Mouse (Mus musculus) olfactory bulb, adult 2 months (tissue): Measurements from ENCODE around the gene Hjurp. TPM values are rescaled to one million over a fixed set of nuclear protein-coding genes. Genes with fewer than 3 reads are reported as not detected.

ENCODE experiments used
- H3K27ac ChIP-seq: fragments of 200-500 bp; 2 replicates; pipeline ENCODE4 v1.5.1; 2012; ENCODE audit warnings: low read depth, low read length; ENCODE audit not compliant: insufficient read depth
- H3K4me1 ChIP-seq: fragments of 200-500 bp; 2 replicates; pipeline ENCODE4 v1.6.1; 2012; ENCODE audit warnings: low read length; ENCODE audit not compliant: control insufficient read depth, insufficient read depth
- H3K4me3 ChIP-seq: fragments of 200-500 bp; 2 replicates; pipeline ENCODE4 v1.5.1; 2012; ENCODE audit warnings: mild to moderate bottlenecking, low read depth, low read length, moderate library complexity; ENCODE audit not compliant: insufficient read depth
- CTCF ChIP-seq: fragments of 200-500 bp; IDR thresholded peaks from 2 replicates; pipeline ENCODE4 v1.5.1; 2012; ENCODE audit warnings: low read depth, mild to moderate bottlenecking, low read length, moderate library complexity; ENCODE audit not compliant: insufficient read depth
- POLR2A ChIP-seq: fragments of 200-500 bp; IDR thresholded peaks from 2 replicates; pipeline ENCODE4 v1.6.1; 2012; ENCODE audit warnings: mild to moderate bottlenecking, low read depth, low read length, moderate library complexity; ENCODE audit not compliant: insufficient read depth
- WGBS: fragments of 180-500 bp; shearing (Covaris S2); methylation state at CpG from one replicate; pipeline ENCODE4 v1.1.7; 2018; 5-methylcytosine and 5-hydroxymethylcytosine counted together
- polyA plus RNA-seq: library from polyadenylated mRNA; stranded (reverse); fragments of >200 nt; gene quantifications from 2 replicates; pipeline ENCODE4 v1.2.4, GENCODE M21; 2012; ENCODE audit warnings: low replicate concordance; ENCODE audit not compliant: missing spikeins, insufficient read depth, insufficient read length

Hjurp gene
- polyA plus RNA-seq, 1 experiment = 157 TPM

DNA sequence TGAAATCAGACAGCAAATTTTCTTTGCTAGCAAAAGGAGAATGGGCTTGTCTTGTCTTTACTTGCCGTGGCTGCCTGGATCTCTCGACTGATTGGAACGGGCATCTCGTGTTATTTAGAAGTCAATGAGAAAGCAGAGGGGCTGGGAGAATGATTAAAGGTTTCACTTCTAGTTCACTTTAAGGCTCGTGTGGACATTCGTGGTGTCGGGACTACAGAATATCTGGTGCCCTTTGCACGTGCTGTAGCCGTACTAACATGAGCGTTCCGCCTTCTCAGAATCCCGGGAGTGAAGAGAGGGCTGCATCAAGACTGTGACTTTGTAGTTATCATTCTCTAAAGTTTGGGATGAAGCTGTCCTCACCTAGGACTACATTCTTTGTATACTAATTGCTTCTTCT lies 29.7 kb upstream of the Hjurp start:
- TF ChIP-seq POLR2A = no peak
- TF ChIP-seq CTCF = no peak
- Histone ChIP-seq H3K27ac (no peak overlapping the region), H3K4me3 (no peak overlapping the region), H3K4me1 (no peaks in the 10 kb centered on the region)
- WGBS = 65% methylated on average over 12 of the region's 12 CpGs

DNA sequence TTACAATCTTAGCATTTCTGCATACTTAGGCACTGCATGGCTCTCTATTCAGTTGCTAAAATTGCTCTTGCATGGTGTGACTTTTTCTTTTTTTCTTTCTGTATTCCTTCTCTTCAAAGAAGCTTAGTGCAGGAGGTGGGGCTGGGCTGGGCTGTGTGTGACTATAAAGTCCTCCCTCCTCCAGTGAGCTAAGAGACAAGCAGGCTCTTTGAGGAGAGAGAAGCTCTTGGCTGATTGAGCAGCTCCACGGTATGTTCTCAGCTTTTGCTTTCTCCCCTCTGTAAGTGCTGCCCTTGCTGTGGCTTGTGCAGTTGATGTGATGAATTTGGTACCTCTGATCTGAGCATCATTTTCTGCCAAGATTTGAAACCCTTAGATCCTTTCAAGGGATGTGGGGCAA lies 29.1 kb upstream of the Hjurp start:
- no peaks in the 10 kb centered on the region for H3K4me1 ChIP-seq
- no peak overlapping the region for H3K27ac ChIP-seq
- 56% methylated on average over 1 of the region's 1 CpGs for WGBS
- TF ChIP-seq CTCF (no peak), POLR2A (no peak)
- no peak overlapping the region for H3K4me3 ChIP-seq

DNA sequence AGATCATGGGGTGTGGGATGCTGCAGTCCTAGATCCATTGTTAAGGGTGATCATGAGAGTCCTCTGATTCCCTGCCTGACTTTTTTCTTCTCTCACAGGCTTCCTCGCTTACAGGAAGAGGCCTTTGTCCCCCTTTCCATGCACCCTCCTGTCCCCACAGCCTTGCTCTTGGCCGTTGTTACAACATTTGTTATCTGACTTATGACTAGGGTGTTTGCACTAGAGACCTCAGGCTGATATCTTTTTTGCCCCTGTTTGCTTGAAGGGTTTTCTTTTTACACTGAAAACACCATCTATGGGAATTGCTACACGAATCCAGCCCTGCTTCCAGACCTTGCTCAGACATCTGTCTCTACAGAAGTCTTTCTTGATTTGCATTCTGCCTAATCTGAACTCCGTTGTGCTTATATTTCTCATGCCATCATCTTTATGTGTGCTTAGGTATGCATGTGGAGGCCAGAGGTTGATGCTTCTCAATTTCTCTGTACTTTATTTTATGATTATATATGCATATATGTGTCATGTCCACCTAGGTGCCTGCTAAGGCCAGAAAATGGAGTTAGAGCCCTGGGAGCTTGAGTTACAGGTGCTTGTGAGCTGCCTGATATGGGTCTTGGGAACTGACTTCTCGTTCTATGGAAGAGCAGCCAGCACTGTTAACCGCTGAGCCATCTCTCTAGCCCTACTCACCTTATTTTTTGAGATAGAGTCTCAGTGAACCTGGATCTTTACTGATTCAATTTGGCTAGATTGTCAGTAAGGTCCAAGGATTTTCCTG lies 27.8 kb upstream of the Hjurp start:
- Histone ChIP-seq H3K4me1 (no peaks in the 10 kb centered on the region), H3K27ac (no peak overlapping the region), H3K4me3 (no peak overlapping the region)
- TF ChIP-seq POLR2A (no peak), CTCF (no peak)
- WGBS = 46% methylated on average over 6 of the region's 6 CpGs

DNA sequence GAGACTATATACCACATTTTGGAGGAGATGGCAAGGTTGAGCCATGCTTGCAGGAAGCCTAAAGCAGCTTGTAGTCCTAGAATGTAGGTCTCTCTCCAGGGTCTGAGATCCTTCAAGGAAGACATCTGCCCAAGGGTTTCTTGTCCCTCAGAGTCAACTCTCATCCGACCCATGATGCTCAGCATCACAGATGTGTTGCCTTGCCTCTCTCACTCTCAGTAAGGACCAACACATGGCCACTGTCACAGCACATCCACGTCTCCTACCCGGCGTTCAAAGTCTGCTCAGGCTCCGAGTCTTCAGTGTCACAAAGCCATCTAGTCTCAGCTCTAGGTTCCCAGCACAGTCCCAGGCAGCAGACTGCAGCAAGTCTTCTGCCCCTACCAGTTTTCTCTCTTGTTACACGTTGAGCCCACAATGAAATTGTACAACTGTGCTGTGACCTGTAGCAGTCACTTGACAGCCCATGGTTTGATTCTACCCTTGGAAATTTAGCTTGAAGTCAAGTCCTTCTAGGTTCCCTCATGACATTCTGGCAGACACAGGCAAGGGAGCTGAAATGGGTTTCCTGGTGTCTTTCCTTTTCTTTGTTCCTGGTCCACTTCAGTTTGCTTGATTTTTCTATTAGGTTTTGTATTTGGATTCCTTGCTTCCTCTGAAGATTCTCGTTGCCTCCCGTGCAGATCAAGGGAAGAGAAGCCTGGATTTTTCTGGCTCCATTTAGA lies 27.0 kb upstream of the Hjurp start:
- Histone ChIP-seq H3K27ac (no peak overlapping the region), H3K4me3 (no peak overlapping the region), H3K4me1 (no peaks in the 10 kb centered on the region)
- TF ChIP-seq CTCF (no peak), POLR2A (no peak)
- WGBS = 61% methylated on average over 8 of the region's 8 CpGs

DNA sequence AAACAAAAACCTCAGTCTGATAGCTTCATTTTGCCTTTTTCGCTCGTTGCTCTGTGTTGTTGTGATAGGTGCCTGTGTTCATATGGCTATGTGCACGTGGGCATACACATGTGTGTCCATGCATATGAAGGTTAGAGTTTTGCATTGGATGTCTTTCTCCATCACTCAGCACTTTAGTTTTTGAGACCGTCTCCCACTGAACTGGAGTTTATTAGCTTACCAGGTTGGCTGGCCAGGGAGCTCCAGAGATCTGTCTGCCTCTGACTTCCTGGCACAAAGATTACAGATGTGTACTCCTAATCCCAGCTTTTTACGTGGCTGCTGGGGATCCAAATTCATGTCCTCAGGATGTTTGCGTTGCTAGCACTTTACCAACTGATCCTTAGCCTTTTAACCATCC lies 26.3 kb upstream of the Hjurp start:
- TF ChIP-seq CTCF (no peak), POLR2A (no peak)
- no peak overlapping the region for H3K4me3 ChIP-seq
- 63% methylated on average over 6 of the region's 6 CpGs for WGBS
- no peaks in the 10 kb centered on the region for H3K4me1 ChIP-seq
- no peak overlapping the region for H3K27ac ChIP-seq

DNA sequence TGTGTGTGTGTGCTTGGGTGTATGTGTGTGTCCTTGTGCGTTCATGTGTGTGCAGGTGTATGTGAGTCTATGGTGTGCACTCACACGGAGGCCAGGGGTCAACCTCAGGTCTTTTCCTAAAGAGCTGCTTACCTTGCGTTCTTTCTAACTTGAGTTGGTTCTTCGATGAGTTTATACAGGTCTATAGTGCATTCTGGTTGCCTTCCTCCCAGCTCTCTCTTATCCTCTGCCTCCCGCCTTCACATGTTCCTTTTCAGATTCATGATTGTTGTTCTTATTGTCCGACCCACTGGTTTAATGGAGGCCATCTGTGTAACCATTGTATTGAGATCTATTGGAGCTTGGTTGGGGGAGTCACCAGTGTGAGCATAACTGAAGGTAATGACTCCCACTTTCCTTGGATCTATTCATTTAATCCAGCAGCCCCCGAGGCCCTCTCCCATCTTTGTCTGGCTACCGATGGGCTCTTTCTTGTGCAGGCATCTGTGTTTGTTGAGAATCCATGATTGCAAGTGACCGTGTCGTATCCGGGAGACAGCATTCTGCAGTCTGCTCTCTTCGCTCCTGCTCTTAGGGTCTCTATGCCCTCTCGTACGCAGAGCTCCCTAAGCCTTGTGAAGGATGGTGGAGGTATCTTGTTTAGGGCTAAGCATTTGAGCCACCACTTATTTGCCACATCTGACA lies 24.8 kb upstream of the Hjurp start:
- no peaks in the 10 kb centered on the region for H3K4me1 ChIP-seq
- no peak overlapping the region for H3K4me3 ChIP-seq
- no peak for TF ChIP-seq POLR2A
- TF ChIP-seq CTCF = no peak
- WGBS = 64% methylated on average over 14 of the region's 14 CpGs
- H3K27ac ChIP-seq = no peak overlapping the region

DNA sequence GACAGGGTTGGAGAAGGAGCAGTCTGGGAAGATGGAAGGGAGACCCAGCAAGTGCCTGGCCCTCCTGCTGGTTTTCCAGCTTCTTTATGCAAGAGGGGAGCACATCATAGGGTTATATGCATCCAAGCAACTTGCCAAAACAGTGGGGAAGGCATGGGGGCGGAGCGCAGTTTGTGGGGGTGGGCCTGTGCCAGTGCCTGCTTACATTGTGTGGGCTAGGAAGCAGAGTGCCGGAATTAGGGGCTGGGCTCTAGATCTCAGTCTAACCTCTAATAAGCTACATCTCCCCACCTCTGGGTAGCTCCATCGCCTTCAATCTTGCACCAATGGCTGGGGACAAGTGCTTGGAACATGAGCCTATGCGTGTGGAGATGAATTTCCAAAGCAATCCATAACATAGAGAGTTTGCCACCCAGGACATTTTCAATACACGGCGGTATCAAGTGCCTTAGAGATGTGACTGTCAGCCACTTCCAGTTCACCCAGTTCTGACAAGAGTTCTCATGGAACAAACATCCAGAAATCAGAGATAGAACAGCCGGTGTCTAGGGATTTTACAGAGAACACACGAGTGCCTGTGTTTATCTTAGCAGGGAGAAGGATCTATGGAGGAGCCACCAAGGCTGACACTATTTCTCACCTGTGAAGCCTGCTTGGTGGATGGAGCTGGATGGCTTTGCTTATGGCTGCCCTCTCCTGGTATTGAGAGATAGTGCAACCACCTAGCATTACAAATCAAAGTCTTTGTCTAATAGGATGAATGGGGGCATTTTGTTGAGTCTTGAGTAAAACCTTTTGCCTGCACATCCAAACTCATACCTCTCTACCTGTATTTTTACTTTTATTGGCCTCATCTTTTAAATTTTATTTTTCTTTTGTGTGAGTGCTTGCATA lies 23.9 kb upstream of the Hjurp start:
- TF ChIP-seq CTCF = no peak
- TF ChIP-seq POLR2A = no peak
- WGBS = 72% methylated on average over 9 of the region's 9 CpGs
- Histone ChIP-seq H3K27ac (no peak overlapping the region), H3K4me1 (no peaks in the 10 kb centered on the region), H3K4me3 (no peak overlapping the region)

DNA sequence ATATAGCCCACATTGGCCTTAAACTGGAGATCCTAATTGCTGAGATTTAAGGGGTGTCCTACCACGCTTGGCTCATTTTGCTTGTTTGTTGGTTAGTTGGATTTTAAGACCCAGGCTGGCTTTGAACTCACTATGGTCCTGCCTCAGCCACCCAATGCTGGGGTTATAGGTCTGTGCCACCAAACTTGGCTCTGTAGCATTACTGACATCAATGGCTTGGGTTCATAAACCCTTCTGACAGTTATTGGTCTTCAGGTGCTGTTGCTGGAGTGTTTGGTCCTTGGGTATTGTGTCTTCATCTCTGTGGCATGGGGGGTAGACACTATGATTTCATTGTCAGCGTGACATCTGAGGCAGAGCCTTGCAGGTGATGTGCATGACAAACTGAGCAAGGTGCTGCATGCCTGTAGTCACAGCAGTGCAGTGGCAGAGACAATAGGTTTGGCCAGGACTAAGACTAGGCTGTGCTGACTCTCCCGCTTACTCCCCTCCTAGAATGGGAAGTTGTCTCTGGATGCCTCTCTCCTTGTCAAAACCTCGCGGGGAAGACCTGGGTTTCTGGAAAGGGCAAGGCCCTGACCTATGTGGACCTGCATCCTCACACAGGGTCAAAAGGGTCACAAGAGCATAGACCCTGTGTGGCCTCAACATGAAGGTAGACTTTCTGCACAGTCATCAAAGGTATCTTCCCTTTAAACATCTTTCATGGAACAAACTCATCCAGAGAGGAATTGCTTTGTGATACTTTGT lies 23.0 kb upstream of the Hjurp start:
- Histone ChIP-seq H3K4me3 (no peak overlapping the region), H3K4me1 (no peaks in the 10 kb centered on the region), H3K27ac (no peak overlapping the region)
- TF ChIP-seq CTCF = no peak
- TF ChIP-seq POLR2A = no peak
- WGBS = 44% methylated on average over 5 of the region's 5 CpGs
